Mouse (Mus musculus): ENCODE results near the gene Ccdc151. TPM values are rescaled to one million over a fixed set of nuclear protein-coding genes. Genes with fewer than 3 reads are reported as not detected.

The Ccdc151 gene
- polyA plus RNA-seq, 1 experiment from 2014 or later = 7.5 TPM

DNA sequence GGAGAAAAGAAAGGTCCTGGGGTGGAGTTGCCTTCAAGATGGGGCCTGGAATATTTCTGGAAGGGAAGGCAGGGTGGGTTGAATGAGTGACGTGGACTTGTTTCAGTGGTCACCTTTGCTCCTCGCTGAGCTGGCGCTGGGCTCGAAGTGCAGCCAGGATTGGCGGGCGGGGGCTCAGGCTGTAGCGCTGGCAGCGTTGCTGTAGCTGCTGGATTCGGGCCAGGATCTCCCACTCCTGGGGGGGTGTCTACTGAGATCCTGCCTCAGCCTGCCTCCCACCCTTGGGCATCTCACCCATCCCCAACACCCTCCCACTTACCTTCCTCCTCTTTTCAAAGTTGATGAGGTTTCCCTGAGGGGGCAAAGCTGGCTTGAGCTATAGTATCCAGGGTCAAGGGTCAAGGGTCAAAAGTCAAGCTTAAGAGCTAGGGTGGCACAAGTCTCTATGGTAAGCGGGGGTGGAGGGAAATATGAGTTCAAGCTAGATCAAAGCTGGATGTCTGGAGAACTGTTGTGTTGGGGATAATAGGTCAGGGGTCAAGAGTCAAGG lies 25.7 kb downstream of the Ccdc151 start:
- POLR2A ChIA-PET = no interaction called here
- CTCF ChIA-PET = no interaction called here
- no peak for TF ChIP-seq CTCF (IDR thresholded peaks at IDR 0.05)
- in situ Hi-C loops (cut with MboI; ENCODE audit: low pct_unique_long_range_greater_than_20kb) = no loop called here
- H3K27me3 ChIP-seq = no peaks in the 10 kb centered on the region
- DNase-seq (ENCODE audit: low read depth, low spot score) (no peak), ATAC-seq (no peak)

DNA sequence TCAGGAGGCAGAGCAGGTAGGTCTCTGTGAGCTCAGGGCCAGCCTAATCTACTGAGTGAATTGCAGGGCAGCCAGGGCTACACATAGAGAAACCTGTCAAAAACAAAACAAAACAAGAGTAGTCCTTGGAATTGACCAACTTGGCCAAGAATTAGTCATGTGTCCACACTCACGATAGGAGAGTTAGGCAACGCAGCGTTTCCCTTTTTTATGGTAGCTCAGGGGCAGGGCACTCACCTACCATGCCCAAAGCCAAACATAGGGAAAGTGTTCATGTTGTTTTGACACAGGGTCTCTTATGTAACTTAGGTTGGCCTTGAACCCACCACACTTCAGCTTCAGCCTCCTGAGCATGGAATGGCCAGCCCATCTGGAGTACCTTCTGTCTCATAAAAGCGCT lies 33.1 kb downstream of the Ccdc151 start:
- in situ Hi-C loops (cut with MboI; ENCODE audit: low pct_unique_long_range_greater_than_20kb) = no loop called here
- POLR2A ChIA-PET = interaction anchor here (1.1 kb wide), 1 partner anchor 10 kb away, joined by 3 read pairs; no protein-coding TSS in a partner anchor
- ATAC-seq (no peak), DNase-seq (ENCODE audit: low read depth, low spot score) (no peak)
- no peaks in the 10 kb centered on the region for H3K27me3 ChIP-seq
- CTCF ChIA-PET = no interaction called here
- no peak for TF ChIP-seq CTCF (IDR thresholded peaks at IDR 0.05)

DNA sequence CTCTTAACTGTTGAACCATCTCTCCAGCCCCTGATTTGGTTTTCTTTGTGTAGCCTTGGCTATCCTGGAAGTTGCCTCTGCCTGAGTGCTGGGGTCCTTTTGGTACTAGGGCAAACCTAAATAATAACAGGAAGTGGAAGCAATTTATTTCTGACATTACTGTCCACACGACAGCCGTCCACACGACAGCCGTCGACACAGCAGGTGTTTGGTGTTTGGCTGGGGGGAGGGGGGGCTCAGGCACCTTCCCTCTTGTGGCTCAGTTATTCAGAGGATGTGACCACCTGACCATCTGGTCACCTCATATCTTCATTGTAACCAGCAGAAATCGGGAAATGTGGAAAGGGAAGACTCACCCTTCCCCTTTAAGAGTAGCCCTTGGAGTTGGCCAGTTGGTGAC lies 33.6 kb downstream of the Ccdc151 start:
- DNase-seq (ENCODE audit: low read depth, low spot score) (no peak), ATAC-seq (no peak)
- no peak for TF ChIP-seq CTCF (IDR thresholded peaks at IDR 0.05)
- POLR2A ChIA-PET = interaction anchor here (1.1 kb wide), 1 partner anchor 10 kb away, joined by 3 read pairs; no protein-coding TSS in a partner anchor
- CTCF ChIA-PET = no interaction called here
- no peaks in the 10 kb centered on the region for H3K27me3 ChIP-seq
- in situ Hi-C loops (cut with MboI; ENCODE audit: low pct_unique_long_range_greater_than_20kb) = no loop called here

DNA sequence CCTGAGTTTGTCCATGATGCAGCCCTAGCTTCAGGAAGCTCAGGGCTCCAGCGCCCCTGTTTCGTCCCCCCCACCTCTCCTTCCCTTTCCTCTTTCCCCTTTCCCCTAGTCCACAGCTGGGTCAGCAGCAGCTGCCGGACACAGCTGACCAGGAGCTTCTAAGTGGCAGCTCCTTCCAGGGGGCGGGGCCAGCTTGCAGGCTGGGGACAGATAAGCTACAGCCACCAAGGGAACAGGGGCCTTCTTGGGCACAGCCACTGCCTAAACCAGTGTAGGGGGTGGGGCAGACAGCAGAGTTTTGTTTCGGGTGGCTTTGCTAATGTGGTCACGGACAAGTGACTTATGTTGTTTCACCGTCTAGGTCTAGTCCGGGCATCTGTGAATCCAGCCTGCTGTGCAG lies 39.0 kb downstream of the Ccdc151 start, which contains the start of gene Epor:
TSS of gene Epor (minus strand) at position 90 of the 400 bp plus-strand sequence.
- no peak for DNase-seq (ENCODE audit: low read depth, low spot score)
- in situ Hi-C loops (cut with MboI; ENCODE audit: low pct_unique_long_range_greater_than_20kb) = no loop called here
- ChIA-PET POLR2A (interaction anchor here (0.5 kb wide), 1 partner anchor 18 kb away, joined by 3 read pairs; no protein-coding TSS in a partner anchor), CTCF (interaction anchor here (0.9 to 1.5 kb wide), 2 partner anchors 11 to 25 kb away, joined by 5 read pairs; partner anchors contain the start of gene Rgl3)
- no peak for TF ChIP-seq CTCF (IDR thresholded peaks at IDR 0.05)
- no peak for ATAC-seq
- no peaks in the 10 kb centered on the region for H3K27me3 ChIP-seq

DNA sequence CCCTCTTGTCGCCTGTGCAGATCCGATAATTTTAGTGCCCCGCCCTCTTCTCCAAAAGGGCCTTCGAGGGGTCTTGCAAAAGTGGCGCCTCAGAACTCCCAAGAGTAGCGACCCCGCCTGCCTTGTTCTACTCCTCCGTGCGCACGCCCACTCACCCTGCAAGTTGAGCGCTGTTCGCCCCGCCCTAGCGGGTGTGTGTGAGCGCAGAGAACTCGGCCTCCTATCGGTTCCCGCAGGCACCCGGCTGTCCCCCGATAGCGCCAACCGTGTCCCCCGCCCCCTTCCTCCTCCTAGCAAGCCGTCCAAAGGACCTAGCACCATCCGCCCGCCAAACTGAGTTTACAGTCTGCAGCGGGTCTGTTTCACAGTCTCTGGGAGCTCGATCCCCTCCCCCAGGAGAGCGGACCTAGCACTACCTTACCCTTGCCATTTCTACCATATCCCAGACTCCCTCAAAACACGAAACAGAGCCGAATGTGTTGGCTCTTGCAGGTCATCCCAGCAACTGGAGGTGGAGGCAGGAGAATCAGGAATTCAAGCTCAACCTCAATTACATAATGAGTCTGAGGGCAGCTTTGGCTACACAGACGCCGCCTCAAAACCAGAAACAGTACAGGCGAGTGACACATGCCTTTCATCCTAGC lies 39.9 kb downstream of the Ccdc151 start:
- DNase-seq (ENCODE audit: low read depth, low spot score) (no peak), ATAC-seq (no peak)
- TF ChIP-seq CTCF (IDR thresholded peaks at IDR 0.05) = no peak
- H3K27me3 ChIP-seq = no peaks in the 10 kb centered on the region
- in situ Hi-C loops (cut with MboI; ENCODE audit: low pct_unique_long_range_greater_than_20kb) = no loop called here
- POLR2A ChIA-PET = no interaction called here
- CTCF ChIA-PET = no interaction called here

DNA sequence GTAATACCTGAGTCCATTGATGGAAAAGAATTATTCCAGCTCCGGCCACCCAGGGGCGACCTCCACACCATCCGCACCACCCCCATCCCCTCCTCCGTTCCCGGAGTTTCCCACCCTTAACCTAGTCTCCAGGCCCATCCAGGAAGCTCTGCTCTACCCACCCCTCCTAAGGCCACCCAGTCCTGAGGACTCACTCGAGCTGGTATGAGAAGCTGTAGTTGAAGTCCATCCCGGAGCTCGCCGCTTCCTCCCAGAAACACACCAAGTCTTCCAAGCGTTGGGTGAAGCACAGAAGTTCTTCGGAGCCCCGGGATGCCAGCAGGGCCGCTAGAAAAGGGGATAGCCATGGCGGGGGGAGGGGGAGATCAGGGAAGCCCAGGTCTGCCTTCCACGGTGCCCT lies 40.4 kb downstream of the Ccdc151 start:
- DNase-seq (ENCODE audit: low read depth, low spot score) = no peak
- no peaks in the 10 kb centered on the region for H3K27me3 ChIP-seq
- POLR2A ChIA-PET = no interaction called here
- TF ChIP-seq CTCF (IDR thresholded peaks at IDR 0.05) = no peak
- ATAC-seq = no peak
- in situ Hi-C loops (cut with MboI; ENCODE audit: low pct_unique_long_range_greater_than_20kb) = no loop called here
- CTCF ChIA-PET = no interaction called here

DNA sequence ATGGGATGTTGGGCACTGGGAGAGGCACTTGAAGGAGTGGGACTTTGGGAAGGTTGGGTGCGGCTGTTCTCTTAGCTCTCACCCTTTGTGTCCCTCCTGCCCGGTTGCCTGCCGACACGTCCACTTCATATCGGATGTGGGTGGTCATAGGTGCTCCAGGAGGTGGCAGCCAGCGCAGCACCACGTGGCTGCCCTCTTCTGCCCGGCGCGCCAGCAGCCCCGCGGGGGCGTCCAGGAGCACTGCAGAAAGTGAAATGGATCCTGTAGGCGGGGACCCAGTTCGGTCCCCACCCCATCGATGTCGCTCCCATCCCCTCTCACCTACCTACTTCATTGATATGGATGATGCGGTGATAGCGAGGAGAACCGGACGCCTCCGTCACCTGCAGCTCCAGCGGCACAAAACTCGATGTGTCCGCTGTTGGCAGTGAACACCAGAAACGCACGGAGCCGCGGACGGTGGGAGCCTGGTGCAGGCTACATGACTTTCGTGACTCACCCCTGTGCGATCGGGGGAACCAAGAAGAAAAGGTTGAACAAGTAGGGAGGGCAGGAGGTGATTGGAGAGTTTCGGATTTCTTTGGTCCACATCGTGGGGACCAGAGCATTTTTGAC lies 41.0 kb downstream of the Ccdc151 start:
- POLR2A ChIA-PET = no interaction called here
- ATAC-seq (no peak), DNase-seq (ENCODE audit: low read depth, low spot score) (no peak)
- CTCF ChIA-PET = no interaction called here
- TF ChIP-seq CTCF (IDR thresholded peaks at IDR 0.05) = no peak
- in situ Hi-C loops (cut with MboI; ENCODE audit: low pct_unique_long_range_greater_than_20kb) = no loop called here
- no peaks in the 10 kb centered on the region for H3K27me3 ChIP-seq

DNA sequence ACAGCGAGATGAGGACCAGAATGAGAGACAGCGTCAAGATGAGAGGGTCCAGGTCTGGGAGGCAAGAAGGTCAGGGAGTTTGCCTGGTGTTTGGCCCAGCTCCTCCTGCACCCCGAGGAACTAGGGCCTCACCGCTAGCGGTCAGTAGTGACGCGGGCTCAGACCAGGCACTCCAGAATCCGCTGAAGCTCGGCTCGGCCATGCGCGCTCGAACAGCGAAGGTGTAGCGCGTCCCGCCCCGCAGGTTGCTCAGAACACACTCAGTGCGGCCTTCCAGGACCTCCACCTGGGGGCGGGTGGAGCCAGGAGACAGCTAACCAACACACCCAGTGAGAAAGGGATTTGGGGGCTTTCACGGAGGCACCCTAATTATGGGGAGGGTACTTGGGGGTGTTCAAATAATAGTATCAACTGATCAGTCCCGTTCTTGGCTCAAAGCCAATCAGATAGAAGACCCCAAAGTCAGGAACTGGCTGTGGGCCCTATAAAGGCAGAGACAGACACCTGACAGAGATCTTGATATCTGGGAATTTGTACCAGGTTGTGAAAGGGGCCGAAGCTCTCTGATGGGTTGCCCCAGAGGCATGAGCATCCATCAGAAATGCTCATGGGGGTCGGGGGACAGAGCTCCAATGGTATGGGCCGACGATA lies 41.8 kb downstream of the Ccdc151 start:
- ATAC-seq (no peak), DNase-seq (ENCODE audit: low read depth, low spot score) (no peak)

DNA sequence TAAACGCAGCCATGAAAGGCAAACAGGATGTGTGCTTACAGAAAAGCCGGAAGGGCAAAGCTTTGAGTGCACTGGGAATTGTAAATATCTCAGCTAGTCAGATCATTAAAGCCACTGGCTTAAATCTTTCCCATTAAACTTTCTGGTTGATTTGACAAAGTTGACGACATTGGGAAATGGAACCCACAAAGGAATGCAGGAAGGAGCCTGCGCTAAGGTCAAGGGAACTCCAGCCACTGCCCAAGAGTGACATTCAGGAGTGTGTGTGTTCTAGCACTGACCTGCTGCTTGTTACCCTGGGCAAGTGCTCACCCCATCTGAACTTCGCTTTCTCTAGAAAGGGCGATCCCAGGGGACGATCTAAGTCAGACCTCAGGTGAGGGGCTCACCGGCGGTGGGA lies 42.3 kb downstream of the Ccdc151 start:
- peak; percentile 22 for ATAC-seq
- H3K27me3 ChIP-seq = no peaks in the 10 kb centered on the region
- no peak for DNase-seq (ENCODE audit: low read depth, low spot score)
- in situ Hi-C loops (cut with MboI; ENCODE audit: low pct_unique_long_range_greater_than_20kb) = no loop called here
- no peak for TF ChIP-seq CTCF (IDR thresholded peaks at IDR 0.05)
- POLR2A ChIA-PET = no interaction called here
- CTCF ChIA-PET = no interaction called here

More for the DNA sequence above, 41.8 kb downstream of the Ccdc151 start:
- CTCF ChIA-PET = no interaction called here
- TF ChIP-seq CTCF (IDR thresholded peaks at IDR 0.05) = no peak
- no peaks in the 10 kb centered on the region for H3K27me3 ChIP-seq
- POLR2A ChIA-PET = no interaction called here
- in situ Hi-C loops (cut with MboI; ENCODE audit: low pct_unique_long_range_greater_than_20kb) = no loop called here

DNA sequence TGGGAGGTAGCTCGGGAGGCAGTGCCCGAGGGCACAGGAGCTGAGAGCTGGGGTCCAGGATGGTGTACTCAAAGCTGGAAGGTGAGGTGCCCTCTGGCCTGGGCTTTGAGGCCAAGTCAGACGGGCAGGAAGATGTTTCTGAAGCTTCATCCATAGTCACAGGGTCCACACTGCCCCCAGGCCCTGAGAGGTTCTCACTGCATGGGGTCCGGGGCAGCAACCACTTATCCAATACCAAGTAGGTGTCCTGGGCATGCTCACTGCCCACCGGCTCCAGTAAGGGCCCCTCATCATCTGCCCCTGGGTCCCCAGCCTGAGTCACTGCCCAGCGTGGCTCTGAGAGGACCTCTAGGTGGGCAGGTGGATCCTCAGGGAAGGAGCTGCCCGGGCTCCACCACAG lies 43.2 kb downstream of the Ccdc151 start:
- in situ Hi-C loops (cut with MboI; ENCODE audit: low pct_unique_long_range_greater_than_20kb) = no loop called here
- no peak for DNase-seq (ENCODE audit: low read depth, low spot score)
- TF ChIP-seq CTCF (IDR thresholded peaks at IDR 0.05) = no peak
- no peaks in the 10 kb centered on the region for H3K27me3 ChIP-seq
- POLR2A ChIA-PET = no interaction called here
- CTCF ChIA-PET = no interaction called here
- no peak for ATAC-seq

DNA sequence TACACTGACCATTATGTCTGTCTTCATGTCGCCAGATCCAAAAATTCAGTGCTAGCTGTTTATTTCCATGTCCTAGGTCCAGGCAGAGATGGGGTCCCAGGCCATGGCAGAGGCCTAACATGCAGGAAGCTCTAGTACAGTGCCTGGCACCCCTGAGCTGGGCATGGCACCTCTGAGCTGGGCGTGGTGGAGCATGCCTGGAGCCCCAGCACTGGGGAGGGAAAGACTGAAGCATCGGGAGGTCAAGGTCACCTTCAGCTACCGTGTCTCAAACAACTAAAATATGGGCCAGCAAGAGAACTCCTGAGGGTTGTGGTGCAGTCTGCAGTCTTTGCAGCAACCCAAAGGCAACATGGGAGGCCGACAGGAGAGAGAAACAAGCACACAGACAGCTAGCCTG lies 44.1 kb downstream of the Ccdc151 start:
- ChIA-PET POLR2A (interaction anchor here (0.5 kb wide), 1 partner anchor 83 kb away, joined by 3 read pairs; no protein-coding TSS in a partner anchor), CTCF (no interaction called here)
- in situ Hi-C loops (cut with MboI; ENCODE audit: low pct_unique_long_range_greater_than_20kb) = no loop called here

More for the DNA sequence above, 44.1 kb downstream of the Ccdc151 start:
- TF ChIP-seq CTCF (IDR thresholded peaks at IDR 0.05) = no peak
- H3K27me3 ChIP-seq = no peaks in the 10 kb centered on the region
- no peak for DNase-seq (ENCODE audit: low read depth, low spot score)
- ATAC-seq = no peak
